8 mouse cellular contexts compared by ENCODE assay signal in the genomic region with DNA sequence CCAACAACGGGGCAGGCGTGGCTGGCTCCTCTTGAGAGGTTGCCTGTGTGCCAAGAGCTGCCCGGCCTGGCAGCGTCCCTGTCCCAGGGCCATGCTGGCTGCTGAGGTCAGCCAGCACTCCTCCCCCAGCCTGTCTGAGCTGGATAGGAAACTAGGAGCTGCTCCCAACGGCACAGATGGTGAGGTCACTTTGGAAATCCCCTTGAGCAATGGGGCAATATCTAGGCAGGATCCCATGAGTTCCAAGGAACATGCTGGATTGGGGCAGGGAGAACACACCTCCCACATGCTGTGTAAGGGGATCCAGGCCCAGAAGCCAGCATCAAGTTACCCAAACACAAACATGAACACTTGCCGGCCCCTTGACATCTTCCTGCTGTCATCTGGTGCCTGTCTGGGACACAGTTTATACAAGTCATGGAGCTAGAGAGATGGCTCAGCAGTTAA. TPM values are rescaled to one million over a fixed set of nuclear protein-coding genes. Genes with fewer than 3 reads are reported as not detected.
DNase-seq lines count a peak whose midpoint lies in the region; ATAC-seq and TF ChIP-seq lines count a peak whose summit lies in the region.

No protein-coding gene starts in this region.

- no peak for DNase-seq in spleen, adult 2 months (ENCODE audit: low read depth in 1 of 2, low spot score in 2 of 2)
- no peak for DNase-seq in spleen, postnatal 14 days (ENCODE audit: low spot score in 2 of 2)
- DNase-seq in cerebellum, adult 9-10 months = peak; percentile 86
- DNase-seq in heart, adult 11 months = peak; percentile 99
- peak; percentile 84 for DNase-seq in kidney, adult 11 months
- peak; percentile 73 for DNase-seq in testis, postnatal 10 days (ENCODE audit: low spot score)
- no peak for DNase-seq in T-cell, adult 2 months (ENCODE audit: low spot score)

- H3K9ac ChIP-seq in liver, embryonic 15.5 days = peak overlapping the region; percentile 93

- no peak for ATAC-seq in liver, embryonic 15.5 days (ENCODE audit: insufficient read depth)

- peaks cover 56% of the 10 kb centered on the region for H3K4me1 ChIP-seq in spleen, adult 2 months (ENCODE audit: control insufficient read depth, insufficient read depth, insufficient read length)
- H3K4me1 ChIP-seq in liver, embryonic 15.5 days (replicated peaks) = peaks cover 99% of the 10 kb centered on the region

- no peaks in the 10 kb centered on the region for H3K9me3 ChIP-seq in liver, embryonic 15.5 days (replicated peaks)

- peak overlapping the region; percentile 43; the same call in 1 of the 2 replicates for H3K27ac ChIP-seq in spleen, adult 2 months (ENCODE audit: insufficient read depth, low read length)
- H3K27ac ChIP-seq in liver, embryonic 15.5 days (replicated peaks) = peak overlapping the region; percentile 93

- TF ChIP-seq POLR2A in spleen, adult 2 months (IDR thresholded peaks at IDR 0.05; ENCODE audit: low read depth, low read length) = no peak

- TF ChIP-seq CTCF in spleen, adult 2 months (IDR thresholded peaks at IDR 0.05; ENCODE audit: extremely low read depth, insufficient read depth, insufficient read length, insufficient replicate concordance) = no peak

- H3K4me3 ChIP-seq in spleen, adult 2 months (ENCODE audit: extremely low read depth, insufficient read depth, insufficient read length) = no peak overlapping the region
- peak overlapping the region; percentile 88 for H3K4me3 ChIP-seq in liver, embryonic 15.5 days (replicated peaks)

- H3K36me3 ChIP-seq in spleen, adult 2 months (ENCODE audit: control insufficient read depth, insufficient read depth, low read length) = no peaks in the 10 kb centered on the region
- no peaks in the 10 kb centered on the region for H3K36me3 ChIP-seq in liver, embryonic 15.5 days (replicated peaks)

- WGBS in spleen, adult 2 months = 58% methylated on average over 6 of the region's 6 CpGs
- WGBS in liver, embryonic 15.5 days (ENCODE audit: insufficient replicate concordance) = 50% methylated on average over 6 of the region's 6 CpGs

- peak overlapping the region; percentile 93 for H3K4me2 ChIP-seq in liver, embryonic 15.5 days

- no peaks in the 10 kb centered on the region for H3K27me3 ChIP-seq in spleen, adult 2 months (ENCODE audit: control insufficient read depth, insufficient read depth, low read length)
- no peaks in the 10 kb centered on the region for H3K27me3 ChIP-seq in liver, embryonic 15.5 days

RNA-seq across cellular contexts. Expression of gene Rhbdf2, which starts 5.5 kb away (rescaled TPM):
- 84.5 and 91.2 TPM in 2 replicates for polyA plus RNA-seq in spleen, adult 2 months (2012; rRNA removed)
- 7.2 and 7.5 TPM in 2 replicates for polyA plus RNA-seq in liver, embryonic 15.5 days (2015; fragmentation: Nextera tagmentation; extraction: Ambion mirVana)

RNA-seq across cellular contexts. Expression of gene Prcd, which starts 32.1 kb away (rescaled TPM):
- 0.35 and 0.72 TPM in 2 replicates for polyA plus RNA-seq in spleen, adult 2 months (2012; rRNA removed)
- polyA plus RNA-seq in liver, embryonic 15.5 days (2015; fragmentation: Nextera tagmentation; extraction: Ambion mirVana) = 0.16 and 0.29 TPM in 2 replicates

RNA-seq across cellular contexts. Expression of gene Cygb, which starts 32.8 kb away (rescaled TPM):
- 10.0 and 14.2 TPM in 2 replicates for polyA plus RNA-seq in spleen, adult 2 months (2012; rRNA removed)
- 0.84 and 1.0 TPM in 2 replicates for polyA plus RNA-seq in liver, embryonic 15.5 days (2015; fragmentation: Nextera tagmentation; extraction: Ambion mirVana)

RNA-seq across cellular contexts. Expression of gene Aanat, which starts 35.0 kb away (rescaled TPM):
- polyA plus RNA-seq in spleen, adult 2 months (2012; rRNA removed) = not detected in 2 replicates
- not detected in 2 replicates for polyA plus RNA-seq in liver, embryonic 15.5 days (2015; fragmentation: Nextera tagmentation; extraction: Ambion mirVana)

RNA-seq across cellular contexts. Expression of gene Ube2o, which starts 40.0 kb away (rescaled TPM):
- 42.3 and 77.3 TPM in 2 replicates for polyA plus RNA-seq in spleen, adult 2 months (2012; rRNA removed)
- polyA plus RNA-seq in liver, embryonic 15.5 days (2015; fragmentation: Nextera tagmentation; extraction: Ambion mirVana) = 38.1 and 51.7 TPM in 2 replicates

Comparison
In these comparisons a context has a peak if more than half of its experiments do, and no peak if none do; other contexts are left out.
1. DNase-seq: peak in cerebellum, adult 9-10 months (single experiment), heart, adult 11 months (single experiment), kidney, adult 11 months (single experiment) and testis, postnatal 10 days (single experiment); none in spleen, adult 2 months (0 of 2), spleen, postnatal 14 days (0 of 2) and T-cell, adult 2 months (single experiment).
2. RNA of gene Rhbdf2, which starts 5.5 kb away (polyA plus RNA-seq): 84.5 to 91.2 TPM in spleen, adult 2 months; 7.2 to 7.5 TPM in liver, embryonic 15.5 days; every median in the first group is over 10 times any median in the second.